Mouse (Mus musculus): Measurements from ENCODE around the gene Gm21650. TPM values are rescaled to one million over a fixed set of nuclear protein-coding genes. Genes with fewer than 3 reads are reported as not detected.
"Not testable (repeated sequence)": the region's sequence is repeated elsewhere in the genome, so short reads cannot be mapped to it uniquely, and the experiment has no call there.

Gene Gm21650
- not detected in 2 replicates for total RNA-seq (2021)
- long read RNA-seq, experiment 1 = 0 reads
- long read RNA-seq, experiment 2 = 0 reads

DNA sequence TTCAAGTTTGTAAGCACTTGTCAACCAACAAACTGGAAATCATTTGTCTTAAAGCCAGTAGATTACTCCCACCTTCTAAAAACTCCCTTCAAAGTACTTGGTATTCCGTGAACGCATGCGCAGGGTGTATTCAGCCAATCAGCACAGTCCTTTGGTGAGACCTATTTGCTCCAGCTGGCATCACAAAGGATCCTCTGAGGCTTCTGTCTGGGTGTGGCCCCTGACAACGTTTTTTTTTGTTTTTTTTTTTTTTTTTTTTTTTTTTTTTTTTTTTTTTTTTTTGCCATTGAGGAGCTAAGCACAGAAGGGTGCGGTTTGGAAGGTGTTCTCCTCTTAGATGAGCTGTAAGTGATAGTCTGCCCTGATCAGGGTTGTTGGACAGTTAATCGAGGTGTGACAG lies at the start of gene Gm21650:
Gm21650 (plus strand) TSS at position 301 of the 400 bp plus-strand sequence.
- not testable (repeated sequence) for DNase-seq
